Mouse (Mus musculus) frontal cortex, postnatal 10 days (tissue): Measurements from ENCODE around the gene Olfr1425.
"Not testable (repeated sequence)": the region's sequence is repeated elsewhere in the genome, so short reads cannot be mapped to it uniquely, and the experiment has no call there.

Experiments
- DNase-seq, 2 experiments: peaks; one replicate each; pipeline ENCODE4 v3.0.0; 2022; ENCODE audit warnings: low spot score in 2 of 2, mixed read lengths in 1 of 2

Olfr1425 gene

GRCm38 (mm10) chr19:12077631-12078030, at the start of gene Olfr1425:
TSS of gene Olfr1425 (minus strand) at chr19:12077731.
- not testable (repeated sequence) for DNase-seq

GRCm38 (mm10) chr19:12123103-12123502, 45.6 kb upstream of the Olfr1425 start, which contains the start of gene Olfr76:
TSS of gene Olfr76 (minus strand) at chr19:12123203.
- no peak for DNase-seq

GRCm38 (mm10) chr19:12116464-12116863, 38.9 kb upstream of the Olfr1425 start:
- DNase-seq: no peak

- DNase-seq: no peak
These were observed 38.3 kb upstream of the Olfr1425 start, which contains the start of gene Olfr1428 for GRCm38 (mm10) chr19:12115797-12116196. TSS of gene Olfr1428 (minus strand) at chr19:12115897.

- no peak for DNase-seq
These were observed 36.3 kb upstream of the Olfr1425 start for GRCm38 (mm10) chr19:12113807-12114206.

- no peak for DNase-seq
These were observed 27.0 kb upstream of the Olfr1425 start for GRCm38 (mm10) chr19:12104541-12104940.

- DNase-seq: no peak
These were observed 25.7 kb upstream of the Olfr1425 start, which contains the start of gene Olfr1427 for GRCm38 (mm10) chr19:12103234-12103633. TSS of gene Olfr1427 (minus strand) at chr19:12103334.

GRCm38 (mm10) chr19:12091913-12092312, 14.4 kb upstream of the Olfr1425 start, which contains the start of gene Olfr1426:
TSS of gene Olfr1426 (minus strand) at chr19:12092013.
- no peak for DNase-seq

GRCm38 (mm10) chr19:12069546-12069945, 8.0 kb downstream of the Olfr1425 start:
- not testable (repeated sequence) for DNase-seq

GRCm38 (mm10) chr19:12067806-12068205, 9.7 kb downstream of the Olfr1425 start:
- not testable (repeated sequence) for DNase-seq

GRCm38 (mm10) chr19:12062582-12062981, 14.9 kb downstream of the Olfr1425 start, which contains the start of gene Olfr1424:
TSS of gene Olfr1424 (minus strand) at chr19:12062682.
- not testable (repeated sequence) for DNase-seq

GRCm38 (mm10) chr19:12043163-12043562, 34.4 kb downstream of the Olfr1425 start:
- no peak for DNase-seq

GRCm38 (mm10) chr19:12041217-12041616, 36.3 kb downstream of the Olfr1425 start, which contains the start of gene Olfr1423:
TSS of gene Olfr1423 (minus strand) at chr19:12041317.
- no peak for DNase-seq

GRCm38 (mm10) chr19:12037727-12038126, 39.8 kb downstream of the Olfr1425 start:
- no peak for DNase-seq

- no peak for DNase-seq
These were observed 50.9 kb downstream of the Olfr1425 start for GRCm38 (mm10) chr19:12026606-12027005.

GRCm38 (mm10) chr19:12025333-12025732, 52.2 kb downstream of the Olfr1425 start:
- DNase-seq: no peak

- DNase-seq: no peak
These were observed 53.4 kb downstream of the Olfr1425 start for GRCm38 (mm10) chr19:12024149-12024548.
